Mouse (Mus musculus) hindbrain, embryonic 14.5 days (tissue): ENCODE data around the gene Kctd6. TPM values are rescaled to one million over a fixed set of nuclear protein-coding genes. Genes with fewer than 3 reads are reported as not detected.

Experiments used
- ATAC-seq: fragments of 200-750 bp; cut with Nextera tagmentation; 2 replicates; pipeline ENCODE4 v1.8.0; 2017; ENCODE audit warnings: moderate number of reproducible peaks, mild to moderate bottlenecking, moderate TSS enrichment, moderate library complexity; ENCODE audit not compliant: low FRiP score
- DNase-seq: peaks from one replicate; pipeline ENCODE4 v3.0.0-alpha.2; 2015; ENCODE audit warnings: low spot score
- H3K27ac ChIP-seq: fragments of 300-500 bp; sonication (generic); 2 replicates; pipeline ENCODE4 v1.5.1; 2014; ENCODE audit warnings: mild to moderate bottlenecking, moderate library complexity
- H3K27me3 ChIP-seq: fragments of 300-500 bp; sonication (generic); 2 replicates; pipeline ENCODE4 v1.6.1; 2014; ENCODE audit warnings: mild to moderate bottlenecking, low read length, mixed read lengths; ENCODE audit not compliant: control insufficient read depth, insufficient read depth
- H3K36me3 ChIP-seq: fragments of 300-500 bp; sonication (generic); replicated peaks from 2 replicates; pipeline ENCODE4 v1.6.1; 2014; ENCODE audit not compliant: control insufficient read depth, insufficient read depth
- H3K4me1 ChIP-seq: fragments of 300-500 bp; sonication (generic); replicated peaks from 2 replicates; pipeline ENCODE4 v1.6.1; 2014; ENCODE audit warnings: antibody characterized with exemption, low read length, mixed read lengths; ENCODE audit not compliant: control insufficient read depth, insufficient read depth
- H3K4me2 ChIP-seq: fragments of 300-500 bp; sonication (generic); replicated peaks from 2 replicates; pipeline ENCODE4 v1.6.1; 2014; ENCODE audit warnings: mild to moderate bottlenecking, moderate library complexity
- H3K4me3 ChIP-seq: fragments of 300-500 bp; sonication (generic); replicated peaks from 2 replicates; pipeline ENCODE4 v1.5.1; 2014; ENCODE audit warnings: mild to moderate bottlenecking, low read length
- H3K9ac ChIP-seq: fragments of 300-500 bp; sonication (generic); 2 replicates; pipeline ENCODE4 v1.6.1; 2014
- H3K9me3 ChIP-seq: fragments of 300-500 bp; sonication (generic); 2 replicates; pipeline ENCODE4 v1.6.1; 2016; ENCODE audit warnings: low read length; ENCODE audit not compliant: control insufficient read depth
- WGBS: fragments of 180-500 bp; shearing (Covaris S2); extraction: QIAGEN DNeasy Blood & Tissue Kit; methylation state at CpG from one replicate; pipeline ENCODE4 v1.1.7; 2014; 5-methylcytosine and 5-hydroxymethylcytosine counted together
- polyA plus RNA-seq: library from polyadenylated mRNA; unstranded; fragments of >200 nt; fragmentation: Nextera tagmentation; extraction: Ambion mirVana; gene quantifications from 2 replicates; pipeline ENCODE4 v1.2.1, GENCODE M21; 2014

Kctd6 gene
- polyA plus RNA-seq, 1 experiment from 2014 or later = 16.2 TPM

DNA sequence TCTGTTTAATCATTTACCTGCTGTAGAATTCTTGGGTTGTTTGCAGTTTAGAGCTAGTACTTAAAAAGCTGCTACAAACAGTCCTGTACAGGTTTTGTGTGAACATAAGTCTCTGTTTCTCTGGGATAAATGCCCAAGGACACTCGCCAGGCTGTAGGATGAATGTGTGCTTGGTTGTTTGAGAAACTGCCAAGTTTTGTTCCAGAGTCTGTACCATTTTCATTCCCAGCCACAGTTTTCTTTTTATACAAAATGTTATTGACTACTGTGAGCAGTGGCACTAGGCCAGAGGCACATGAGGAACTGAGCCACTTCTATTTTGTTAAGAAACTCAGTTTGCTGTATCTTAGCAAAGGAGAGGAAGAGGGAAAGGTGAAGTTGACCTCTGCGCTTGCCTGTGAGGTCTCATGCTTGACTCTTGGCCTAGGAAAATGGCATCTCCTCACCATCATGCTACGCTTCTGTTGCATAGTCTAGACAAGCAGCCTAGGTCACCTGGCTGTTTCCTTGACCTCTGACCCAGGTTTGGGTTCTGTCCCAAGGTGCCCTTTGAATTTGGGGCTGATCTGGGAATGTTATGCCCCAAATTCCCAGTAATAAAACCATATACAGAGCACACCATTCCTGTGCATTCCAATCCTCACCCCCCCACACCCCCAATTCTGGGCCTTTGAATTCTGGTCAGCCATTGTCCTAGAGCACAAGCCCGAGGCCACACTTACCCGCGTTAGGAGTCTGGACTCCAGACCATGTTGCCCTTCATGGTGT, 27.5 kb upstream of the Kctd6 start:
- Histone ChIP-seq H3K4me1 (no peaks in the 10 kb centered on the region), H3K4me3 (no peak overlapping the region), H3K4me2 (no peak overlapping the region), H3K36me3 (no peaks in the 10 kb centered on the region), H3K27me3 (no peaks in the 10 kb centered on the region), H3K9me3 (no peaks in the 10 kb centered on the region), H3K9ac (no peak overlapping the region), H3K27ac (no peak overlapping the region)
- DNase-seq = no peak
- ATAC-seq = no peak
- 87% methylated on average over 6 of the region's 6 CpGs for WGBS

DNA sequence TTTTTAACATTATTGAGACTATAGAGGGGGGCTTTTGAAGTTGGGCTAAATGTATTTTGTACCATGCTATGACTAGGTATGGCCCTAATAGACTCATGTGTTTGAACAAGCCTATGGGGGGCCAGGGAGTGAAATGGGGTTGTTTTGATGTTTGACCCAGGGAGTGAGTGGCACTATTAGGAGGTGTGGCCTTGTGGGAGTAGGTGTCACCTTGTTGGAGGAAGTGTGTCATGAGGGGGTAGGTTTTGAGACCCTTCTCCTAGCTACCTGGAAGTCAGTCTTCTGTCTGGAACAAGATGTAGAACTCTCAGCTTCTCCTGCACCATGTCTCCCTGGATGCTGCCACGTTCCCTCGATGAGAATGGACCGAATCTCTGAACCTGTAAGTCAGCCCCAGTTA, 23.4 kb upstream of the Kctd6 start:
- Histone ChIP-seq H3K36me3 (no peaks in the 10 kb centered on the region), H3K4me1 (no peaks in the 10 kb centered on the region), H3K4me3 (no peak overlapping the region), H3K9ac (no peak overlapping the region), H3K9me3 (no peaks in the 10 kb centered on the region), H3K27me3 (no peaks in the 10 kb centered on the region), H3K27ac (no peak overlapping the region), H3K4me2 (no peak overlapping the region)
- DNase-seq (no peak), ATAC-seq (no peak)
- WGBS = 94% methylated on average over 3 of the region's 3 CpGs

DNA sequence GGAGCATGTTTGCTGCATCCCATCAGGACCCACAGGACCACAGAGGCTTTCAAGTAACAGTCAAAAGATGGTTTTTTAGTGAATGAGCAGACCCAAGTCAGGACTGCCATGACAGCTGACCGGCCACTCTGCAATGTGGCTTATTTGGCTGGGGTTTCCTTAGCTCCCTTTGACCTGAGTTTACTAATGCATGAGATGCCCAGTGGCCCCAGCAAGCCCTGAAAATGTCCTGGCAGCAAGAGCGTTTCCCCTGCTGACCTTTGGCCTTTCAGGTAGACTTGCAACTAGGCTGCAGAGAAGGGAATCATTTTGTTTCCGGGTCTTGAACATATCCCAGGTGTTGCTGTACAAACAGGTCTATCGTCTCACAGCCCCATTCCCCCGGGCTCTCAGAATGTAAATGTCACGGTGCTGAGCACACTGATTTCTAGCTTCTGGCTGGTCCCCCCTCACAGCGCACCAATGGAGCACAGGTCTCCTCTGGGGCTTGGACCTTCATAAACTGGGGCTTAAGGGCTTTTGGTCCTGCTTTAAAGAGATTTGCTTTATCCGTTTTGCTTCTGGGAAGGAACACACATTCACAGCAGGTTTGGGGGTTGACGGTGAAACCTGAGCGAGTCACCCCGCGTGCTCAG, 22.5 kb upstream of the Kctd6 start:
- DNase-seq = no peak
- no peaks in the 10 kb centered on the region for H3K27me3 ChIP-seq
- H3K27ac ChIP-seq = no peak overlapping the region
- H3K9ac ChIP-seq = no peak overlapping the region
- ATAC-seq = no peak
- no peaks in the 10 kb centered on the region for H3K9me3 ChIP-seq
- H3K4me2 ChIP-seq = no peak overlapping the region
- H3K4me3 ChIP-seq = no peak overlapping the region
- 81% methylated on average over 12 of the region's 12 CpGs for WGBS
- no peaks in the 10 kb centered on the region for H3K36me3 ChIP-seq
- H3K4me1 ChIP-seq = no peaks in the 10 kb centered on the region

DNA sequence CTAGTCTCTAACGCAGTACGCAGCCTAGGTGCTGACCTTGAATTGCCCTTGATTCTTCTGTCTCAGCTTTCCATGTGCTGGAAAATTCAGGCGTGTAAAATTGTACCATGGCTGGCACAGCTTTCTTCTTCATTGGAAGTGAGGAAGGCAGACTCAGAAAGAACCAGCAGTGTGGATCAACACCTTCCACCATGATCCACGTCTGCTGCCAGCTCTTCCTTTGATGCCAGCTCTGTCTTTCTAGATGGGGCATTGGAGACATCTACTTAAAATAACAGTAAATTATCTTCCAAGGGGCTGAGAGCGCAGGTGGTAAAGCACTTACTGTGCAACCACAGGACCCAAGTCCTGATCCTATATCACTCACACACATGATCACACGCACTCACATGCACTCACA, 21.2 kb upstream of the Kctd6 start:
- ATAC-seq (no peak), DNase-seq (no peak)
- H3K27me3 ChIP-seq = no peaks in the 10 kb centered on the region
- H3K4me1 ChIP-seq = no peaks in the 10 kb centered on the region
- no peak overlapping the region for H3K4me3 ChIP-seq
- no peaks in the 10 kb centered on the region for H3K36me3 ChIP-seq
- WGBS = 88% methylated on average over 6 of the region's 6 CpGs
- H3K27ac ChIP-seq = no peak overlapping the region
- no peak overlapping the region for H3K4me2 ChIP-seq
- H3K9me3 ChIP-seq = no peaks in the 10 kb centered on the region
- H3K9ac ChIP-seq = no peak overlapping the region

DNA sequence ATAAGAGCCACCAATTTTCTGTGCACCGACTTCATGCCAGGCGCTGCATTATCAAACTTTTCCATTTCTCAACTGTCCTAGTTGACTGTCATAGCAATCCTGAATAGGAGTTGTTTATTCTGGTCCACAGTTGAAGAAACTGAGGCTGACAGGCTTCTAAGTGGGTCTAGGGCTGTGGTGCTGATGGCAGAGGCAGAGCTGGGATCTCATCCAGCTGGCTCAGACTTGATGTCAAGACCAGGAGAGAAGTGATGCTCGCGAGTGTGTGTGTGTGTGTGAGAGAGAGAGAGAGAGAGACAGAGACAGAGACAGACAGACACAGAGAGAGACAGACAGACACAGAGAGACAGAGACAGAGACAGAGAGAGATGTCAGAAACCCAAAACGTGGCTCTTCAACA, 13.2 kb upstream of the Kctd6 start:
- Histone ChIP-seq H3K4me1 (no peaks in the 10 kb centered on the region), H3K4me3 (no peak overlapping the region), H3K27ac (no peak overlapping the region), H3K9me3 (no peaks in the 10 kb centered on the region), H3K27me3 (no peaks in the 10 kb centered on the region), H3K4me2 (no peak overlapping the region), H3K36me3 (no peaks in the 10 kb centered on the region), H3K9ac (no peak overlapping the region)
- 76% methylated on average over 5 of the region's 5 CpGs for WGBS
- no peak for ATAC-seq
- no peak for DNase-seq

DNA sequence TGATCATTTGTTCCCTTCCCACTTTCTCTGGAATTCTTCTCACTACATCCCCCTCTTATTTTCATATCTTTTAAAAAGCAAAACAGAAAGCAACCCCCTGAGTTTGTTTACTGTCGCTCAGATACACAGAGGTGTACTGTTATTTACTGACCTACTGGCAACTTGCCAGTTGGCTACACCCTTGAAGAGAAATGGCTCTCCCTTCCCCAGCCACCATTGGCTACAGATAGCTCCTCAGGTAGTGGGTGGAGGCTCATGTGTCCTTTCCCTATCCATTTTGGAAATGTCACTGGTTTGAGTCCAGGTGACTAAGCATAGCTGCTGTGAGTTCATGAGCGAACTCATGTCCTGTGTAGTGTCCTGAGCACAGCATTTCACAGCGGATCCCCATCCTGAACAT, 12.2 kb upstream of the Kctd6 start:
- Histone ChIP-seq H3K9me3 (no peaks in the 10 kb centered on the region), H3K36me3 (no peaks in the 10 kb centered on the region), H3K4me1 (no peaks in the 10 kb centered on the region), H3K9ac (no peak overlapping the region), H3K4me2 (no peak overlapping the region), H3K27ac (no peak overlapping the region), H3K27me3 (no peaks in the 10 kb centered on the region), H3K4me3 (no peak overlapping the region)
- ATAC-seq = no peak
- WGBS = 90% methylated on average over 3 of the region's 3 CpGs
- no peak for DNase-seq

DNA sequence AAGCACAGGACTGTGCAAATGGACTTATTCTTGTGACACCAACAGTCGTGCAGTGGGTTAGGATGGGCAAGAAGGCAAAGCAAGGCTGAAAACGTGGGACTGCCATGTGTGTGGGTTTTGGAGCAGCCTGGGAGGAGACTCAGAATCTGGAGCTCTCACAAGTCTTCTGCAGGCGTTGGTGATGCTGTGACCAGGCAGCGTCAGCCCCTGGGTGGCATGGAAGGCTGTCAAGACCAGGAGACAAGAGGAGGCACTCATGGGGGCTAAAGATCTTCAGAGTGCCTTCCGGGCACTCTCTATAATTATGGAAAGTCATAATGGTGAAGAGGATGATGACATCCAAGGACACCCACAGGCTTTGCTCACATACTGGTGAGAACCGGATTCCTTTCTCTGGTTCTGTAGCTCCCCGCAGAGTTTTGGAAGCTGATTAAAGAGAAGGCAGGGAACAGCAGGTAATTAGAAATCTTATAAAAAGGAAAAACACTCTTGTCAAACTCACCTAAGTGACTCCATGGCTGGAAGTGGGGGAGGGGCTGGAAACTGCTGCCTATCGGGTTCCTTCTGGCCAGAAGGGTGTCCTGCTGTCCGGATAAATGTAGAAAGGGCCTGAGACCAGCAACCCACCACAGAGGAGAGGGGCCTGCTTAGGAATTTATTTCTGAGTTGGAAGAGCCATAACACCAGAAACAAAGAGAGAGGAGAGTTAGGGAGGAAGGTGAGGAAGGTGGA, 7.6 kb upstream of the Kctd6 start:
- Histone ChIP-seq H3K27ac (no peak overlapping the region), H3K4me1 (no peaks in the 10 kb centered on the region), H3K9me3 (no peaks in the 10 kb centered on the region), H3K27me3 (no peaks in the 10 kb centered on the region), H3K4me3 (no peak overlapping the region), H3K4me2 (no peak overlapping the region), H3K9ac (no peak overlapping the region), H3K36me3 (no peaks in the 10 kb centered on the region)
- DNase-seq (no peak), ATAC-seq (no peak)
- 58% methylated on average over 9 of the region's 9 CpGs for WGBS

DNA sequence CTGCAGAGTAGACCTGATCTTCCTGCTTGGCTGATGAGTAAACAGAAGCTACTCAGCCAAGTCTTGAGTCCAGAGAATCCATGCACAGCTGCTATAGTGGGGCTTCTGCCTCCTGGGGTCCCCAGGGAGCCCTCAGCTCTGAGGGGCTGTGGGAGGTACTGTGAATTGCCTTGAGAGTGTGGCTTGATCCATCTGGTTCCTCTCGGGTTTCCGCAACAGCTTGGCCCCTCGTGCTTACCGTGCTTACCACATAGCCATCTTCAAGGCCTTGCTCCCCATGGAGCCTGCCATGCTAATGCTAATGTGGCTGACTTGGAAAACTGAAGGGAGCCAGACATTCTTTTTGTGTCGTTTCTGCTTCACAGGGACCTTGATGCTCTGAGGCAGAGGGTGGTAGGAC, 6.8 kb upstream of the Kctd6 start:
- Histone ChIP-seq H3K36me3 (no peaks in the 10 kb centered on the region), H3K4me3 (no peak overlapping the region), H3K4me2 (no peak overlapping the region), H3K27ac (no peak overlapping the region), H3K9ac (no peak overlapping the region), H3K9me3 (no peaks in the 10 kb centered on the region), H3K4me1 (no peaks in the 10 kb centered on the region), H3K27me3 (no peaks in the 10 kb centered on the region)
- DNase-seq (no peak), ATAC-seq (peak; percentile 33; the same call in 1 of the 2 replicates)
- 12% methylated on average over 5 of the region's 5 CpGs for WGBS

DNA sequence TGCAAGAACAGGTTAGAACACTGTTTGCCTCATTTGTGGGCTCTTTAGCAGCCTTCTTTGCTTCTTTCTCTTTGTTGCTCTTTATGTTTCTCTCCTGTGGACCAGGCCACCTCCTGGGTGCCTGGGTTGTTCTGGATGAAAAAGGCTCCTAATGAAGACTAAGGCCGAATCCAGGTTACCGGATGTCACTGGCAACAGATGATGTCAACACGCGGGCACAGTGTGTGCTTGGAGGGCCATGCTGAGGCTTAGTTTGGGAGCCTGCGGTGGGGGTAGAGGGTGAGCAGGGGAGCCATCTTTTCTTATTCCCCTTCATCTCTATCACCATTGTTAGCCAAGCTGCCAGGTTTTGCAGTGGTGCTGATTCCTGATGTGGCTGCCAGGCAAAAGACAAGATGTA, 6.4 kb upstream of the Kctd6 start:
- no peaks in the 10 kb centered on the region for H3K9me3 ChIP-seq
- ATAC-seq (no peak), DNase-seq (no peak)
- no peaks in the 10 kb centered on the region for H3K27me3 ChIP-seq
- H3K4me1 ChIP-seq = no peaks in the 10 kb centered on the region
- H3K27ac ChIP-seq = no peak overlapping the region
- WGBS = 47% methylated on average over 5 of the region's 5 CpGs
- no peaks in the 10 kb centered on the region for H3K36me3 ChIP-seq
- no peak overlapping the region for H3K4me3 ChIP-seq
- H3K4me2 ChIP-seq = no peak overlapping the region
- no peak overlapping the region for H3K9ac ChIP-seq
